Mouse (Mus musculus): ENCODE measurements around the gene Pld3.

The Pld3 gene

DNA sequence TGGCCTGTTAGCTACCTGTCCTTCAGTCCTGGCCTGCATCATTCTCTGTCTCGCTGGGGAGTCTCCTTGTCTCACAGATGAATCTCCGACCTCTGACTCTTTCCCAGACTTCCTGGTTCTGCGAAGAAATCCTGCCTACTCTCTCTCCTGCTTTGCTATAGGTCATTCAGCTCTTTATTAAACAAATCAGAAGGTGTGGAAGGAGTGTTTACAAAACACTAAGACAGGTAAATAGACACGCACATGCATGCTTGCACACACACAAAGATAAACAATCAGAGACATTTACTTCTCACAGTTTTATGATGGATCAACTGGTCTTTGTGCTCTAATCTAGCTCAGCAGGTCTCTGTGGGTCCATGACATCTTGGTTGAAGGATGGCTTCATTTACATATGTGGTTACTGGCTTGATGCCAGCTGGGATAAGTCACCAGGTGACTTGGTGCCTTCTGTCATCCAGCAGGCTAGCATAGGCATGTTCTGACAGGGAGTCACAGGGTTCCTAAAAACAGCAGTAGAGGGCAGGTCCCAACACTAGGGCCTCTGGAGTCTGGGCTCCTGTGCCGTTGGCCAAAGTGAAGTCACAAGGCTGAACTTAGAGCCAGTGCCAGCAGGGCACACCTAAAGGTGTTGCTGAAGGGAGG, 16.7 kb upstream of the Pld3 start:
- DNase-seq (ENCODE audit: low read depth, low spot score), result no peak

DNA sequence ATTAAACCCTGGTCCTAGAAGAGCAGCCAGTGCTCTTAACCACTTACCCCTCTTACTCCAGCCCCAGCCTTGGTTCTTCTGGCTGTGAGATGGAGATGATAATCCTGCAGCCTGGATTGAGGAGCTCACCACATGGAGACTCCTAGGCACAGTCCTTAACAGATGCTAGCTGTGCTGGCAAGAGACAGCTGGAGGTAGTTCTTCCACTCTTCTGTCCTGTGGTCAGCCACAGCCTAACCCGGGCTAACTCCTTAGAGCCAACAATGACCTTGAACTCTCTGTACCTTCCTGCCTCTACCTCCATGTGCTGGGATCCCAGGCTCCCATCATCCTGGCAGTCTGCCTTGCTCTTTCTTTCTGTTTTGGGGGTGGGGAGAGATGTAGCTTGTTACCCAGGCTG, 8.0 kb upstream of the Pld3 start:
- DNase-seq (ENCODE audit: low read depth, low spot score), result no peak

DNA sequence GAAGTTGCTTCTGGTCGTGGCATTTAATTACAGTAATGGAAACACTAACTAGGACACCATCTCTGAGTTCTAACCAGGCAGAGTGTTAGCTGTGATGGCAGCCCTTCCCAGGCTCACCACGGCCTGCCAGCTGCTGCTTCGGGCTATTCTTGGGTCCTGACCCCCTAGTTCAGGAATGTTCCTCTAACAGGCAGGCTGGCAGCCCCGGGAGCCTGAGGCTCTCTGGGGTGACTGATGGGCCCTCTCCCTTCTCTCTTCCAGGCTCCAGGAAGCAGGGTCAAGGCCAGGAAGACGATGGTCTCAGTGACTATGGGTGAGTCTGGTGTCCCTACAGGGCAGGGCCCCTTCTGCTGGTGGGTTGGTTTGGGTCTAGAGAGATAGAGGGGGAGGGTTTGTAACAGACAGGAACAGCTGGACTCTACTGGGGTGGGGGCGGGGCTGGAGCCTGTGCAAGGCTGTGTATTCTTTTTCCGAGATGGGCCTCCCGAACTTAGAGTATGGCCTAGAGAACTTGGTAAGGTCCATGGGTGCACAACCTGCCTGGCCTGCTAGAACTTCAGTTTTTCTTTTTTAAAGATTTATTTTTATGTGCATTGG, 7.4 kb upstream of the Pld3 start:
- DNase-seq (ENCODE audit: low read depth, low spot score), result no peak

DNA sequence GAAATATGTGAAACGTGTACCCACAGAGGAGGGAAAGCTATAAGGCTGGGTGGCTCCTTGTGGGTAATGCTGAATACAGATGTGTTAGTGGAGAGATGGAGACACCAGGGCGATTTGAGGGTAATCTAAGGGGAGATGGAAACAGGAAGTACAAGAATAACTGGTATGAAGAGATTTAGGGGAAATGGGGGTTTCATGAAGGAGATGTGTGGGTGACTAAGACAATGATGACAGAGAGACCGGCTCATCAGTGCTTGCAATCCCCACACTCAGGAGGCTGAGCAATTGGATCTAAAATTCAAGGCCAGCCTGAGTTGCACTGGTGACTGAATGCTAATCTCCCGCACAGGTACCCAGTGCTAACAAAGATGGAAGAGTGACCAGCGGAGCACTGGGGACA, 948 bp downstream of the Pld3 start:
- DNase-seq (ENCODE audit: low read depth, low spot score), result no peak

DNA sequence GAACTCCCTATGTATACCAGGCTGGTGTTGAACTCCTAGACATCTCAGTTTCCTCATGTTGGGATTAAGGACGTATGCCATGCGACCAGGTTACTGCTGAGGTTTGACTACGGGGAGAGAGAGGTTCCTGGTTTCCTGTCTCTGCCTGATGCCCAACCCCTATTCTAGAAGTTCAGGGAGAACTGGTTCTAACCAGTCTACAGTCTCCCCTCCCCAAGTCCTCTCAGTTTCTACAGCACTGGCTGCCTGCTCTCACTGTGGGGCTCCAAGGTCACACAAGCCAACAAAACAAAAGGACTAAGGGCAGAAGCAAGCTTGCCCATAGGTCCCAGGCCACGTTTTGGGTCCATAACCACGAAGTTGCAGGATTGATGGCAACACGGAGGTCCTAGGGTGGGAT, 3.4 kb downstream of the Pld3 start:
- DNase-seq (ENCODE audit: low read depth, low spot score), result no peak

DNA sequence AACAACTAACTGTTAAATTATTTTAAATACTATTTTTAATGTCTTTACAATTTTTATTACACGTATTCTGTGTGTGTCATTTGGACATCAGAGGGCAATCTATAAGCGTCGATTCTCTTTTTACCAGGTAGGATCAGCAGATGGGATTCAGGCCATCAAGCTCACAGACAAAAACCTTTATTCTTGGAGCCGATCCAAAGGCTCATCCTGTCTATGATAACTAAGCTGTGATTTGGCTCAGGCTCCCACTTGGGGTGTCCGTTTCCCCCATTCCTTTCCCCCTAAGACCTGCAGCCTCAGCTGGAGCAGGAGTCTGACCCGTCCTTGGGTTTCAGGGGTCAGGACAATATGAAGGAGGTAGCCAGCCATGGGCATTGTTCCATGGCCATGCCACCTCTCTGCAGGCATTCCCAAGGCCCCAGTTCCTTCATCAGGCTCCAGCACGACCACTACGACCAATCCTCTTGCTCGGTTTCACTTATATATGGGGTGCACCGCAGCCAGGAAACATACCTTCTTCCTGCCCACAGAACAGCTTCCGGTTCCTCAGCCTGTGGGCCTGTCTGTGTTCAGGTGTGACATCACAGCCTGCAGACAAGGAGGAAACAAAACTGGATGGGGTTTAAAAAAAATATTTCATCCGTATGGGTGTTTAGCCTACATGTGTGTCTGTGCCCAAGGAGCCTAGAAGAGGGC, 8.2 kb downstream of the Pld3 start:
- DNase-seq (ENCODE audit: low read depth, low spot score), result peak; percentile 93

DNA sequence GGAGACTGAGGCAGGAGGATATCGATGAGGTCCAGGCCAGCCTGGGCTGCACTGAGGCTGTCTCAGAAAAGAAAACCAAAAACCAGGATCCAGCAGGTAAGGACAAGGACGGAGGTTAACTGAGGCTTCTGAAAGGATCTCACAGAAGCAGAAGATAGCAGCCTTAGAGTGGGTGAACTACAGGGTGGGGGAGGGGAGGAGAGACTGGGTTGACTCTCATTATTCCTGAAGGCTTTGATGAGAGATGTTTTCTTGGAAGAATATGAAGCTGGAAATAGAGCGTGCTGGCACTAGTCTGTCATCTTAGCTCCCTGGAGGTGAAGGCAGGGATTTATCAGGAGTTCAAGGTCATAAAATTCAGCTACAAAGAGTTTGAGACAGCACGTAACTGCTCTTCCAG, 9.2 kb downstream of the Pld3 start:
- no peak for DNase-seq (ENCODE audit: low read depth, low spot score)

DNA sequence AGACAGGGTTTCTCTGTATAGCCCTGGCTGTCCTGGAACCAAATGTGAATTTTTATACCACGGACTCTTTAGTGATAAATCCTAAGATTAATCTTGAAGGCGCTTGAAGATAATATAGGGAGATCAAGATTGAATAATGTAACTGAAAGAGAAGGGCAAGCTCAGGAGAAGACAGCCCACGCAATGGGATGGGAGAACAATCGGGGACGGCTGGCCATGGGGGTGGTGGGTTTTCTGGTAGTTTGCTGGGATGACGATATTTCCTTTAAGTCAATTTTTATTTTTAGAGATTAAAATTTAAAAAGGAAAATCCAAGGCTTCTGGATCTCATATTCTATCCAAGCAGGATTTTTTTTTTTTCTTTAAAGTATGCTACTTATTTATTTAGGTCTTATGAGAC, 10.0 kb downstream of the Pld3 start:
- no peak for DNase-seq (ENCODE audit: low read depth, low spot score)

DNA sequence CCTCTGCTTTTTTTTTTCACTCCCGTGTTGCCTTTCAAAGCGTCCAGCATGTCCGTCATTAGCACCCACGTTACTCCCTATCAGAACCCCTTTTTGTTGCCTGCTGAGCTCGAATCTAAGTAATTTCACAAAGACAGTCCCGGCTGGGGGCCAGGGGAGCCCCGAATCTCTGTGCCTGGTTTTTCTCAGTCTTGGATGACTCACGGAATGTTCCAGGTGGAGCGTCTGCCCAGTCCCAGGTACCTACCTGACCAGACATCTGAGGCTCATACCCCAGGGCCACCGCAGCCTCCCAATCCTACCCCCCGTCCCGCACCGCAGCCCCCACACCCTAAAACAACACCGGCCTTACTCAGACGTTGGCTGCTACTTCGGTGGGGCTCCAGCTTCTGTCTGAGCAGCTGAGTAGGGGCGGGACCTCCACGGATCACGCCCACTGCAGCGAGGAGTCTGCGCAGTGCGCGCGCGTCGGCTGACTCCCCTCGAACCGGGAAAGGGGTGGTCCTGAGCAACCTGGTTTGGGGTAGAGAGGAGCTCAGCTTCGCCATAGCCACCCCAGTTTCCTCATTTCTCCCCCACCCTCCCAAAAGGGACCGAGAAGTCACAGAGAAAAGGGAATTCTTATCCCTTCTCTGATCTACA, 10.5 kb downstream of the Pld3 start:
- DNase-seq (ENCODE audit: low read depth, low spot score), result peak; percentile 89

DNA sequence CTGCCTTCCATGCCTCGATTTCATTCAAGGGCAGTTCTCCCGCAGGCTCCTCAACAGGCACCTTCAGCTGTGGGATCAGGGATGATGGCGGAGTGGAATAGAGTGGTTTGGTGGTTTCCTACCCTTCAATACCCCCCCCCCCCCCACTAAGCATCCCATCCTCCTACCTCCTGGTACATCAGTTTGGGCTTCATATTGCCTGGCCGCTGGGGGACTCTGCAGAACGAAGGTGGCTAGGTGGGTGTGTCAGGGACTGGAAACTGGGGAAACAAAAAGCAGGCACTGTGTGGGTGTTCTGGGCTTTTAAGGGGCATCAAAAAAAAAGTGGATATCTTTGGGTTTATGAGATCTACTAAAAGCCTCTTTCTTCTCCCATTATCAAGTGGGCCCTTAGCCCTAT, 11.1 kb downstream of the Pld3 start:
- DNase-seq (ENCODE audit: low read depth, low spot score), result peak; percentile 39

DNA sequence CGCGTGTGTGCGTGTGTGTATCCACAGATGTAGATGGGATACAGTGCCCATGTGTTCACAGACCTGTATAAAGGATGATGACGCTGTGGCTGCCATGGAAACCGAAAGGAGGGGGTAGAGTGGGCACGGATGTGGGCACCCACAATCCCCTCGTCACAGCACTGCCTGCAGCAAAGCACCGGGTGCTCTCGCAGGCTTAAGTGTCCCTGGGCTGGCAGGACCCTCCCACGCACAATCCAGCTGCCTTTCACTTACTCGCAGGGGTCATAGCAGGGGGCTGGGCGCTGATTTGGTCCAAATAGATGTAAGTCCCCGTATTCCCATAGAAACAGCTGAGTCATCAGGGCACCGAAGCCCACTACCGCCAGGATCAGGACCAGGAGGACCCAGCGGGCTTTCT, 11.6 kb downstream of the Pld3 start:
- DNase-seq (ENCODE audit: low read depth, low spot score), result peak; percentile 94

DNA sequence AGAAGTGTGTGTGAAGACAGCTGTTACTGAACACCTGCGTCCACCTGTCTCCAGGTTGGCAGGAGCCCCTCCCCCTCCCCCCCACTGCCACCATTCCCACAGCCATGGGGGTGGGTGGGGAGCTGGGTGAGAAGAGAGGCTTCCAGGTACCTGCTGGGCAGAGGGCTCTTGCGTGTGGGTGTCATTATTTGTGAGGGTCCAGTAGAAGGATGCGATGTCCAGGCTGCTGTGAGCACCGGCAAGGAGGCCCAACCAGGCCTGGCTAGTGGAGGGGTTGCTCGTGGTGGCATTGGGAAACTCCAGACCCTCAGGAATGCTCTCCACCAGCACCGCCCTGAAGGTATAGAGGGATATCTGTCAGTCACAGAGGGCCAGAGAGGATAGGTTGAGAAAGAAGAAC, 12.1 kb downstream of the Pld3 start:
- no peak for DNase-seq (ENCODE audit: low read depth, low spot score)

DNA sequence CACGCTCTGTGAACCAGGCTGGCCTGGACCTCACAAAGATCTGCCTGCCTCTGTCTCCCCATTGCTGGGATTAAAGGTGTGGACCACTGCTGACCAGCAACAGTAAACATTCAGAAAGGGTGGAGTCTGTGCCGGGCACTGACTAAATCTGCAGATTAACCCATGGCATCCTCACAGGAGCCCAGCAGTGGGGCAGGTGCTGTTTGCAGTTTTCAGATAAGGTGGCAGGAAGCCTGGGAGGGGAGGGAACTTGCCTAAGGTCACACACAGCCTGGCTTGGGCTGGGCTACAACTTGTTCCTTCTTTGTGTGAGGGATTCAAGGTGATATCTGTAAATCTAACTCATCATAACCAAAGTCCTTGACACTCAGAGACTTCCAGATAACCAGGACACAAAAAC, 12.5 kb downstream of the Pld3 start:
- no peak for DNase-seq (ENCODE audit: low read depth, low spot score)

DNA sequence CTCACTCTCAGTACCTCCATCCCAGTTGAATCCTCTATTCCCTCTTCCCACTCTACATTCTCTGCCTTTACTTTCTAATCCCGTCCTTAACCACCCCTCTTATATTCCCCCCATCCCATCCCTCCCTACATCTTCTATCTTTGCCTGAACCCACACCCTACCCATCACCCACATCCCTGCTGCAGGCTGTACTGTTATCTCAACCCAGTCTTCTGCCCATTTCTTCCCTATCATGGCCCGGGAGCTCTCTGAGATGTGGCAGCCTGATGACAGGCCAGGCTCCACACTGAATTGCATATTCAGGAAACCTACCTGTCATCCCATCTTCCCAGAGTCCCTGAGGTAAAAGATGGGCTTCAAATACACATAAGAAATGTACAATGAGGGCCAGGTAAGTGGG, 14.2 kb downstream of the Pld3 start:
- no peak for DNase-seq (ENCODE audit: low read depth, low spot score)

DNA sequence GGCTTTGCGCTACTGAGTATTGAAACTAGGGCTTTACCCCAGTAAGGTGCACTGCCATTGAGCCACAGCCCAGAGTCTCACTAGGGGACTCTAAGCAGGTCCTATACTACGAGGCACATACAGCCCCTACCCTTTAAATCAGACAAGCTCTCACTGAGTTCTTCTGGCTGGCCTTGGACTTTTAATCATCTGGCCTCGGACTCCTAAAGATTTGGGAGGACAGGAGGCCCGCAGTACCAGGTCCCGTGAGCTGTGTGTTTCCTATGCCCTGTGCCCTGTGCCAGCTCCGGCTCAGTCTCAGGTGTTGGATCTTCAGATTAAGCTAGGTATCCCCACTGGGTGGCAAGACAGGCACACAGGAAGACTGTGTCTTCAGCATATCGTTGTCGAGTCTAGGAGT, 15.0 kb downstream of the Pld3 start:
- DNase-seq (ENCODE audit: low read depth, low spot score), result no peak

DNA sequence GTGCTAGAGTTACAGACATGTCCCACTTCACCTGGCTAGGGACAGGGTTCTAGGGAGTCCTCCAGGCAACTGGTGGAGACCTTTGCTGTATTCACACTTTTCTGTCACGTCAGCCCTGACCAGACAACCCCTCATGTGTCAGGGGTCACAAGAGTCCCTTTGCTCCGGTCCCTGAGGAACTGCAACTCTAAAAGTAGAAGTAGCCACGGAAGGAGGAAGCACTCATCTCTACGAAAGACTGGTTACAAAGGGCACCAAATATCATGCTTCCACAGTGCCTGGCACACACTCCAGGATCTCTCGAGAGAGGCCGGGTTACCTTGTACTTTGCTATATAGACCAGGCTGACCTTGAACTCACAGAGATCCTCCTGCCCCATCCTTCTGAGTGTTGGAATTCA, 16.4 kb downstream of the Pld3 start:
- no peak for DNase-seq (ENCODE audit: low read depth, low spot score)

DNA sequence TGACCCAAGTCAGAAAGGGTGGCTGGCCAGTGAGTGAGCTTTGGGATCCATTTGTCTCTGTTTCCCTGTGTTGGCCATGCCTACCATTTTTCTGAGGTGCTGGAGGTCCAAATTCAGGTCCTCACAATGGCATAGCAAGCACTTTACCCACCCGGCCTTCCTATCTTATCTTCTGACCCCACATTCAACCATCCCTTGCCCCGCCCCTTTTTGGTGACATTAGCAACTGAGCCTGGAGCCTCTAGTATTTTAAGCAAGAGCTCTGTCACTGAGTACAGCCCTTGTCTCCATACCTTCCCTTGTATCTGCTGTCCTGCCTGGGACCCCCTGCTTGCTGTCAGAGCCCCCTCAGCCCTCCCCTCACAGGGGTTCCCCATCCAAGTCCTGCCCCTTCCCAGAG, 17.6 kb downstream of the Pld3 start:
- DNase-seq (ENCODE audit: low read depth, low spot score), result no peak

DNA sequence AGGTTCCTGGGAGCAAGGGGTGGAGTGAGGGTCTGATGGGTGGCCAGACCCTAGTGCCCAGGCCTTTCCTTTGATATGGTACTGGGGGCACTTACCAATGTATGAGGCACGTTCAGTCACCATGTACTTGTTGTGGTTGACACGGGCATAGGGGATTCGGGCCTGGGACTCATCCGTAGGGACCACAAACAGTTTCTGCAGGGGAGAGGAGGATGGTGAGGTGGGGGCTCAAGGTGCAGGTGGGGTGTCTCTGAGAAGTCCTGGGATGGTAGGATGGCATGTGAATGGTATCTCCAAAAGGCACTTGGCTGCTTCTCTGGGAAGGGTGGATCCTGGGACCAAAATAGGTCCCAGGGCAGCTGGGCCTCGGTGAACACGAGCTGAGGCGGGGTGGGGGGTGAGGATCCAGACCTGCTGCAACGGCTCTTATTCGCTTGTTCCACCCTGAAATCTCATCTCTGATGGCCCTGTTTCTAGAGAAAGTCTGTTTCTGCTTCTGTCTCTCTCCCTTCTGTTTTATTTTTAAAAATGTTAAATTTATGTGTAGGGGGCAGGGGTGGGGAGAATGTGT, 20.5 kb downstream of the Pld3 start:
- DNase-seq (ENCODE audit: low read depth, low spot score), result no peak

DNA sequence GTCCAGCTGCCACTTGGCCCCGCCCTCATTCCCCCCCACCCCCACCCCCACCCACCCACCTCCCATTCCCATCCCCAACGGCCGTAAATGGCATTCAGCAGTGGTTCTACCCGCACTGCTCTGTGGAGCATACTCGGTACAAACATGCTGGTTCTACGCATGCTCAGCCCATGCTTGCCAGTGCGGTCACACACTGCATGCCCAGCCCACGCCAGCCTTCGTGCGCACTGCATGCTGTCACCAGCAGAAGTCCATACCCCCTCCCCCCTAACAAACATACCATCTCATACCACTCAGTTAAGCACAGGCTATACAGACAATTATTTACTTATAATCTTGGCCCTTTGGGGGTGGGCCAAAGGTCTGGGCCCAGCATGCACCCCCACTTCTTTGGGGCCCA, 21.3 kb downstream of the Pld3 start:
- DNase-seq (ENCODE audit: low read depth, low spot score), result no peak

DNA sequence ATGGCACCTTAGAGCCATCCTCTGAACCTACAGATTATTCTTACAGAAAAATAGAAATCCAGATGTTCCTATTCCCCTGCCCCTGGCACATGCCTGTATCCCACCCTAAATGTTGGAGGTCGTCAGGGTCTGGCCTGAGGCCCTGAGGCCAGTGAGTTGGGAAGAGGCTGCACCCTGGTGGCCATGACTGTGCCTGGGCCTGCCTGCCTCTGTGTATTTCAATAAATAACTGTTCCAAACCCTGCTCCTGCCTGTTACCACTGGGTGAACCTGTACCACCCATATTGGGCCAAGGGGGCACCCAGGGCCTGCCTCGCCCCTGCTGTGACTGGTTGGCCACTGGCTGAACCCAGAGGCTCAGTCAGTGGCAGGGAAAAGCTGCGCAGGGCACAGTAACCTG, 22.1 kb downstream of the Pld3 start:
- no peak for DNase-seq (ENCODE audit: low read depth, low spot score)

DNA sequence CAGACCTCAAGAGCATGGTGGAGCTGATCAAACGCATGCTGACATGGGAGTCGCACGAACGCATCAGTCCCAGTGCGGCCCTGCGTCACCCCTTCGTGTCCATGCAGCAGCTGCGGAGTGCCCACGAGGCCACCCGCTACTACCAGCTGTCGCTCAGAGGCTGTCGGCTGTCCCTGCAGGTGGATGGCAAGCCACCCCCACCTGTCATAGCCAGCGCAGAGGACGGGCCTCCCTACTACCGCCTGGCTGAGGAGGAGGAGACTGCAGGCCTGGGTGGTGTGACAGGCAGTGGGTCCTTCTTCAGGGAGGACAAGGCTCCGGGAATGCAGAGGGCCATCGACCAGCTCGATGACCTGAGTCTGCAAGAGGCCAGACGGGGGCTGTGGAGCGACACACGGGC, 23.9 kb downstream of the Pld3 start:
- no peak for DNase-seq (ENCODE audit: low read depth, low spot score)

DNA sequence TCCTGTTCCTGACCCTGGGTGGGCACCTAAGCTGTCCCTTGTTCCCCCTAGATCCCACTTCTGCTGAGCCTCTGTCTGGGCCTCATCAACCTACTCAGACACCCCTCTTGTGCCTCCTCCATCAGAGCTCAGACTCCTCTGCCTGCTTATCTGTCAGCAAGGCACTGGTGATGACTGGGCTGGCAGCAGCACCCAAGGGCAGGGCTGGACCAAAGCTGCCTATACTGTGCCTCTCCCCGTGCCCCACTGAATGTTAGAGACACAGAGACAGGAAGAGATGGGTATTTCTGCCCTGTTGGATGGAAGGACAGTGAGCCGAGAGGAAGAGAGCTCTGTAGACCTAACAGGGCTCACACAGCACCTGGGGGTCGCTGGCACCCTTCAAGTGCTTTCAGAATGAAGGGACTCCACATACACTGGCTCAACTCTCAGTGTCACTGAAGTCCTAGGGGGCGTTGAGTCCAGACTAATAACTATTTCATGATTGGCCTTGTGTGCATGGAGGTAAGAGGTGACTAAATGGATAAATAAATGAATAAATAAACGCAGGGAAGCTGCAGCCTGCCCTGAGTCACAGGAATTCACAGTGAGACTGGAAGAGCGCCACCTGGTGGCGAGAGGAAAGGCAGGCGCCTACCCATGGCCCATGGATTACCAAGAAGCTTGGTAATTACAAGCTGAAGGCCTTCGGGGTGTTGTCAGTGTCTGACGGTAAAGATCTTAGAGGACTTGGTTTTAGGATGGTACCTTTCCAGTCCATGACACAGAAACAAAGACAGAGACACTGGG, 26.8 kb downstream of the Pld3 start:
- peak; percentile 89 for DNase-seq (ENCODE audit: low read depth, low spot score)
